Mouse (Mus musculus) erythroblast, embryonic 14.5 days (primary cell): Measurements from ENCODE around the gene Taf8. TPM values are rescaled to one million over a fixed set of nuclear protein-coding genes. Genes with fewer than 3 reads are reported as not detected.

ENCODE experiments used
- H3K27me3 ChIP-seq: 2 replicates; pipeline ENCODE4 v1.6.1; 2012; ENCODE audit warnings: inconsistent platforms; ENCODE audit not compliant: control insufficient read depth
- H3K36me3 ChIP-seq: 2 replicates; pipeline ENCODE4 v1.6.1; 2012; ENCODE audit warnings: mild to moderate bottlenecking, inconsistent platforms; ENCODE audit not compliant: control insufficient read depth
- H3K4me1 ChIP-seq: 2 replicates; pipeline ENCODE4 v1.6.1; 2012; ENCODE audit warnings: inconsistent platforms; ENCODE audit not compliant: control insufficient read depth
- H3K4me3 ChIP-seq: replicated peaks from 2 replicates; pipeline ENCODE3; 2012; ENCODE audit warnings: moderate library complexity, mild to moderate bottlenecking, inconsistent platforms
- H3K9me3 ChIP-seq: 2 replicates; pipeline ENCODE4 v1.6.1; 2012; ENCODE audit warnings: low read length, inconsistent platforms, mixed read lengths; ENCODE audit not compliant: control insufficient read depth
- GATA1 ChIP-seq: IDR thresholded peaks from 2 replicates; pipeline ENCODE4 v1.6.1; 2012; ENCODE audit warnings: low read length, inconsistent platforms, mixed read lengths
- TAL1 ChIP-seq: IDR thresholded peaks from 3 replicates; pipeline ENCODE4 v1.6.1; 2012; ENCODE audit warnings: low read length, inconsistent platforms, mixed read lengths
- polyA plus RNA-seq: library from polyadenylated mRNA; stranded (reverse); fragments of >175 nt; gene quantifications from 2 replicates; pipeline ENCODE4 v1.2.3, GENCODE M21; 2012

Taf8 gene
- polyA plus RNA-seq, 1 experiment, result 4.3 TPM

GRCm38 (mm10) chr17:47475181-47475580 is 26.9 kb downstream of the Taf8 start:
- no peak overlapping the region for H3K4me3 ChIP-seq
- H3K4me1 ChIP-seq, result peaks cover 5% of the 10 kb centered on the region
- H3K36me3 ChIP-seq, result no peaks in the 10 kb centered on the region
- no peak for TF ChIP-seq GATA1
- H3K27me3 ChIP-seq, result peaks cover 14% of the 10 kb centered on the region
- no peaks in the 10 kb centered on the region for H3K9me3 ChIP-seq

GRCm38 (mm10) chr17:47474250-47474649 is 27.8 kb downstream of the Taf8 start:
- Histone ChIP-seq H3K9me3 (no peaks in the 10 kb centered on the region), H3K4me3 (no peak overlapping the region), H3K36me3 (no peaks in the 10 kb centered on the region), H3K4me1 (peaks cover 5% of the 10 kb centered on the region), H3K27me3 (peaks cover 21% of the 10 kb centered on the region)
- TF ChIP-seq TAL1 (no peak), GATA1 (no peak)

- TF ChIP-seq TAL1, result no peak
- Histone ChIP-seq H3K36me3 (no peaks in the 10 kb centered on the region), H3K4me1 (peaks cover 6% of the 10 kb centered on the region), H3K4me3 (no peak overlapping the region), H3K9me3 (no peaks in the 10 kb centered on the region), H3K27me3 (peaks cover 29% of the 10 kb centered on the region)
Observed at GRCm38 (mm10) chr17:47473434-47473974, 28.6 kb downstream of the Taf8 start.

GRCm38 (mm10) chr17:47472435-47473350 is 29.4 kb downstream of the Taf8 start:
- no peaks in the 10 kb centered on the region for H3K9me3 ChIP-seq
- H3K27me3 ChIP-seq, result peaks cover 37% of the 10 kb centered on the region
- H3K4me3 ChIP-seq, result no peak overlapping the region
- H3K36me3 ChIP-seq, result no peaks in the 10 kb centered on the region
- TF ChIP-seq TAL1, result no peak
- no peak for TF ChIP-seq GATA1
- peaks cover 11% of the 10 kb centered on the region for H3K4me1 ChIP-seq

GRCm38 (mm10) chr17:47470686-47471085 is 31.4 kb downstream of the Taf8 start:
- H3K27me3 ChIP-seq, result peaks cover 49% of the 10 kb centered on the region

GRCm38 (mm10) chr17:47470121-47470520 is 32.0 kb downstream of the Taf8 start:
- H3K9me3 ChIP-seq, result no peaks in the 10 kb centered on the region
- no peak for TF ChIP-seq TAL1
- TF ChIP-seq GATA1, result no peak
- peaks cover 11% of the 10 kb centered on the region for H3K4me1 ChIP-seq

More at GRCm38 (mm10) chr17:47470686-47471085, 31.4 kb downstream of the Taf8 start:
- TF ChIP-seq GATA1, result no peak
- no peak for TF ChIP-seq TAL1
- Histone ChIP-seq H3K4me1 (peaks cover 11% of the 10 kb centered on the region), H3K36me3 (no peaks in the 10 kb centered on the region), H3K4me3 (no peak overlapping the region), H3K9me3 (no peaks in the 10 kb centered on the region)

GRCm38 (mm10) chr17:47469642-47470041 is 32.5 kb downstream of the Taf8 start:
- no peaks in the 10 kb centered on the region for H3K9me3 ChIP-seq
- H3K4me1 ChIP-seq, result peaks cover 11% of the 10 kb centered on the region
- no peak for TF ChIP-seq TAL1
- TF ChIP-seq GATA1, result no peak
- peaks cover 49% of the 10 kb centered on the region for H3K27me3 ChIP-seq
- no peak overlapping the region for H3K4me3 ChIP-seq
- H3K36me3 ChIP-seq, result no peaks in the 10 kb centered on the region

More at GRCm38 (mm10) chr17:47470121-47470520, 32.0 kb downstream of the Taf8 start:
- H3K4me3 ChIP-seq, result no peak overlapping the region
- H3K27me3 ChIP-seq, result peaks cover 49% of the 10 kb centered on the region
- H3K36me3 ChIP-seq, result no peaks in the 10 kb centered on the region

- H3K27me3 ChIP-seq, result peaks cover 49% of the 10 kb centered on the region
Observed at GRCm38 (mm10) chr17:47468466-47468865, 33.6 kb downstream of the Taf8 start.

GRCm38 (mm10) chr17:47468063-47468462 is 34.0 kb downstream of the Taf8 start:
- H3K9me3 ChIP-seq, result no peaks in the 10 kb centered on the region
- no peaks in the 10 kb centered on the region for H3K36me3 ChIP-seq
- TF ChIP-seq TAL1 (no peak), GATA1 (no peak)
- no peak overlapping the region for H3K4me3 ChIP-seq
- H3K27me3 ChIP-seq, result peaks cover 49% of the 10 kb centered on the region
- peaks cover 11% of the 10 kb centered on the region for H3K4me1 ChIP-seq

More at GRCm38 (mm10) chr17:47468466-47468865, 33.6 kb downstream of the Taf8 start:
- Histone ChIP-seq H3K36me3 (no peaks in the 10 kb centered on the region), H3K9me3 (no peaks in the 10 kb centered on the region), H3K4me3 (no peak overlapping the region), H3K4me1 (peaks cover 11% of the 10 kb centered on the region)
- TF ChIP-seq GATA1, result no peak
- TF ChIP-seq TAL1, result no peak
